Mouse (Mus musculus): ENCODE measurements at regions not wholly inside any gene's neighbourhood (a gene's known extent, or its start where the extent isn't known, plus 50 kb on each side); places are given as distances from the start of the nearest gene placed in this dataset.

DNA sequence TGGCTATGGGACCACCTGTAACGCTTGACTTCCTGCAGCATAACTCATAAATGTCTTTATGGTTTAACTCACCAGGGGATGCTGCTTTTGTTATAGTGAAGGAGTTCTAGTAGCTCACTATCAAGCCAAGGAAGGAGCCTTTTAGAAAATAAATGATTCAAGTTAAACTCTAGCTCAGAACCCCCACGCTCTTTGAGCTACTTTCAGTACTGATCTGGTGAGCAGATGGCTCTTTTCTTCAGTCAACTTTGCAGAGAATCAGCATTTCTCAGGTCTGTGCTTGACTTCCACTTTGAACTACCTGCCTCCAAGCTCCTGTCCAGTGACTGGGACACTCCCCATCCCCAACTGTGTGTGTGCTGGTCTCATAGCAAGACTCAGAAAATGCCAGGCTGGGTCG, 694.3 kb upstream of the Tmpo start:
- TF ChIP-seq CTCF (IDR thresholded peaks at IDR 0.05; ENCODE audit: control insufficient read depth, insufficient read depth, insufficient replicate concordance, low read depth, low read length) (no peak), POLR2A (IDR thresholded peaks at IDR 0.05; ENCODE audit: control insufficient read depth, low read depth, low read length) (no peak)

Measured in testis, adult 2 months (tissue).